Mouse (Mus musculus) kidney, adult 11 months (tissue): ENCODE results near the gene Hist1h4f.
"Not testable (repeated sequence)": the region's sequence is repeated elsewhere in the genome, so short reads cannot be mapped to it uniquely, and the experiment has no call there.

Source experiments
- DNase-seq: peaks from one replicate; pipeline ENCODE4 v3.0.0; 2022

Hist1h4f gene

GRCm38 (mm10) chr13:23575864-23576313, 24.4 kb upstream of the Hist1h4f start:
- DNase-seq = not testable (repeated sequence)

GRCm38 (mm10) chr13:23575271-23575851, 23.9 kb upstream of the Hist1h4f start, which contains the start of gene Hist1h3d:
Gene Hist1h3d (plus strand): TSS chr13:23575763.
- no peak for DNase-seq

GRCm38 (mm10) chr13:23574546-23575170, 23.2 kb upstream of the Hist1h4f start:
- not testable (repeated sequence) for DNase-seq

GRCm38 (mm10) chr13:23573898-23574524, 22.6 kb upstream of the Hist1h4f start, which contains the start of the genes Hist1h2bf and Hist1h2ad:
Gene Hist1h2bf (minus strand): TSS chr13:23574196.
Gene Hist1h2ad (plus strand): TSS chr13:23574381.
- peak; percentile 79 for DNase-seq

GRCm38 (mm10) chr13:23573034-23573897, 21.8 kb upstream of the Hist1h4f start:
- DNase-seq = not testable (repeated sequence)

- no peak for DNase-seq
These were observed 21.0 kb upstream of the Hist1h4f start for GRCm38 (mm10) chr13:23572218-23573033.

GRCm38 (mm10) chr13:23571504-23572217, 20.2 kb upstream of the Hist1h4f start:
- DNase-seq = not testable (repeated sequence)

- DNase-seq = peak; percentile 38
These were observed 19.6 kb upstream of the Hist1h4f start, which contains the start of the genes Hist1h2ae and Hist1h2bg for GRCm38 (mm10) chr13:23571022-23571503. Gene Hist1h2ae (minus strand): TSS chr13:23571220. Gene Hist1h2bg (plus strand): TSS chr13:23571396.

GRCm38 (mm10) chr13:23570261-23571021, 19.0 kb upstream of the Hist1h4f start:
- DNase-seq = not testable (repeated sequence)

GRCm38 (mm10) chr13:23564482-23564881, 13.0 kb upstream of the Hist1h4f start:
- no peak for DNase-seq

GRCm38 (mm10) chr13:23562699-23563462, 11.4 kb upstream of the Hist1h4f start:
- DNase-seq = no peak

GRCm38 (mm10) chr13:23561883-23562659, 10.6 kb upstream of the Hist1h4f start, which contains the start of gene Hist1h3e:
Gene Hist1h3e (minus strand): TSS chr13:23562369.
- DNase-seq = peak; percentile 91

- DNase-seq = not testable (repeated sequence)
These were observed 10.1 kb upstream of the Hist1h4f start for GRCm38 (mm10) chr13:23561531-23561882.

- DNase-seq = not testable (repeated sequence)
These were observed 9.3 kb upstream of the Hist1h4f start for GRCm38 (mm10) chr13:23560699-23561098.

GRCm38 (mm10) chr13:23556906-23557305, 5.5 kb upstream of the Hist1h4f start:
- DNase-seq = no peak

- DNase-seq = peak; percentile 69
These were observed 4.5 kb upstream of the Hist1h4f start for GRCm38 (mm10) chr13:23555839-23556416.

GRCm38 (mm10) chr13:23554925-23555838, 3.7 kb upstream of the Hist1h4f start:
- DNase-seq = peak; percentile 58
